Mouse (Mus musculus): ENCODE data around the gene Ppp1r12a. TPM values are rescaled to one million over a fixed set of nuclear protein-coding genes. Genes with fewer than 3 reads are reported as not detected.

Ppp1r12a gene
- polyA plus RNA-seq (2012): 11.7 and 14.7 TPM in 2 replicates

GRCm38 (mm10) chr10:108161261-108162256, at the start of gene Ppp1r12a:
Gene Ppp1r12a, plus strand, starts transcription at chr10:108162193.
- TF ChIP-seq GATA1 (IDR thresholded peaks at IDR 0.05; ENCODE audit: low read length): no peak

- TF ChIP-seq GATA1 (IDR thresholded peaks at IDR 0.05; ENCODE audit: low read length): no peak
Measured at GRCm38 (mm10) chr10:108113361-108114237, 48.4 kb upstream of the Ppp1r12a start.

- no peak for TF ChIP-seq GATA1 (IDR thresholded peaks at IDR 0.05; ENCODE audit: low read length)
Measured at GRCm38 (mm10) chr10:108118200-108119163, 43.5 kb upstream of the Ppp1r12a start.

- no peak for TF ChIP-seq GATA1 (IDR thresholded peaks at IDR 0.05; ENCODE audit: low read length)
Measured at GRCm38 (mm10) chr10:108119416-108119815, 42.6 kb upstream of the Ppp1r12a start.

GRCm38 (mm10) chr10:108124934-108125599, 36.9 kb upstream of the Ppp1r12a start:
- TF ChIP-seq GATA1 (IDR thresholded peaks at IDR 0.05; ENCODE audit: low read length): no peak

GRCm38 (mm10) chr10:108129167-108129566, 32.8 kb upstream of the Ppp1r12a start:
- TF ChIP-seq GATA1 (IDR thresholded peaks at IDR 0.05; ENCODE audit: low read length): no peak

GRCm38 (mm10) chr10:108131858-108132257, 30.1 kb upstream of the Ppp1r12a start:
- no peak for TF ChIP-seq GATA1 (IDR thresholded peaks at IDR 0.05; ENCODE audit: low read length)

- TF ChIP-seq GATA1 (IDR thresholded peaks at IDR 0.05; ENCODE audit: low read length): no peak
Measured at GRCm38 (mm10) chr10:108133253-108133652, 28.7 kb upstream of the Ppp1r12a start.

- no peak for TF ChIP-seq GATA1 (IDR thresholded peaks at IDR 0.05; ENCODE audit: low read length)
Measured at GRCm38 (mm10) chr10:108133745-108134144, 28.2 kb upstream of the Ppp1r12a start.

GRCm38 (mm10) chr10:108138347-108138746, 23.6 kb upstream of the Ppp1r12a start:
- no peak for TF ChIP-seq GATA1 (IDR thresholded peaks at IDR 0.05; ENCODE audit: low read length)

GRCm38 (mm10) chr10:108139788-108140187, 22.2 kb upstream of the Ppp1r12a start:
- no peak for TF ChIP-seq GATA1 (IDR thresholded peaks at IDR 0.05; ENCODE audit: low read length)

GRCm38 (mm10) chr10:108140742-108141141, 21.3 kb upstream of the Ppp1r12a start:
- no peak for TF ChIP-seq GATA1 (IDR thresholded peaks at IDR 0.05; ENCODE audit: low read length)

GRCm38 (mm10) chr10:108143991-108144525, 17.9 kb upstream of the Ppp1r12a start:
- no peak for TF ChIP-seq GATA1 (IDR thresholded peaks at IDR 0.05; ENCODE audit: low read length)

- TF ChIP-seq GATA1 (IDR thresholded peaks at IDR 0.05; ENCODE audit: low read length): no peak
Measured at GRCm38 (mm10) chr10:108145701-108146100, 16.3 kb upstream of the Ppp1r12a start.
